Mouse (Mus musculus) CH12.LX (cell line): ENCODE results near the gene Cytip. TPM values are rescaled to one million over a fixed set of nuclear protein-coding genes. Genes with fewer than 3 reads are reported as not detected.
A peak's percentile ranks its signal among the peaks of the same experiment; 100 is the strongest.

Experiments
- DNase-seq: peaks from one replicate; pipeline ENCODE4 v3.0.0-alpha.2; 2013; ENCODE audit errors: extremely low read depth
- H3K27ac ChIP-seq: 2 replicates; pipeline ENCODE4 v1.5.1; 2012; ENCODE audit warnings: low read depth, mild to moderate bottlenecking, control low read depth, moderate library complexity; ENCODE audit not compliant: insufficient read depth
- H3K27me3 ChIP-seq: replicated peaks from 2 replicates; pipeline ENCODE3; 2012; ENCODE audit warnings: inconsistent platforms
- H3K36me3 ChIP-seq, 2 experiments: replicated peaks in 1 of 2; 2 replicates each; pipeline versions ENCODE3 to v1.6.1; 2012; ENCODE audit warnings: inconsistent platforms in 1 of 2, low read length in 1 of 2, mild to moderate bottlenecking in 1 of 2, mixed read lengths in 1 of 2, moderate library complexity in 1 of 2; ENCODE audit not compliant: control insufficient read depth in 1 of 2, insufficient read depth in 1 of 2
- H3K4me1 ChIP-seq, 2 experiments: 2 replicates each; pipeline ENCODE4 v1.6.1; 2012; ENCODE audit warnings: inconsistent platforms in 1 of 2, moderate library complexity in 1 of 2; ENCODE audit not compliant: insufficient read depth in 2 of 2, control insufficient read depth in 1 of 2
- H3K4me2 ChIP-seq: 2 replicates; pipeline ENCODE4 v1.6.1; 2012; ENCODE audit warnings: low read depth, mild to moderate bottlenecking, control low read depth; ENCODE audit not compliant: poor library complexity, insufficient read depth, severe bottlenecking
- H3K4me3 ChIP-seq, 3 experiments: fragments of 150-350 bp in 1 of 3; sonication (generic) in 1 of 3; replicated peaks in 1 of 3; 2 replicates each; pipeline versions ENCODE3 to v1.5.1; 2011 to 2012; ENCODE audit warnings: low read depth in 2 of 3, low read length in 2 of 3, mild to moderate bottlenecking in 2 of 3, moderate library complexity in 2 of 3, control low read depth in 1 of 3, improper control_type of control experiment in 1 of 3, inconsistent platforms in 1 of 3, mixed read lengths in 1 of 3; ENCODE audit not compliant: poor library complexity in 1 of 3
- H3K79me2 ChIP-seq: replicated peaks from 2 replicates; pipeline ENCODE4 v1.6.1; 2012; ENCODE audit warnings: mild to moderate bottlenecking, moderate library complexity; ENCODE audit not compliant: control insufficient read depth, poor library complexity, insufficient read depth, severe bottlenecking; ENCODE audit errors: extremely low read depth
- H3K9ac ChIP-seq: 2 replicates; pipeline ENCODE4 v1.6.1; 2012; ENCODE audit warnings: low read depth, mild to moderate bottlenecking, control low read depth, moderate library complexity; ENCODE audit not compliant: insufficient read depth
- H3K9me3 ChIP-seq: replicated peaks from 2 replicates; pipeline ENCODE3; 2012; ENCODE audit warnings: low read length, inconsistent platforms, mixed read lengths
- BHLHE40 ChIP-seq: IDR thresholded peaks from 2 replicates; pipeline ENCODE4 v1.6.1; 2011; ENCODE audit warnings: mild to moderate bottlenecking, low read depth, low read length, improper control_type of control experiment
- CHD1 ChIP-seq: IDR thresholded peaks from 2 replicates; pipeline ENCODE4 v1.6.1; 2012; ENCODE audit warnings: low read depth, low read length, improper control_type of control experiment, inconsistent platforms
- CHD2 ChIP-seq: IDR thresholded peaks from 2 replicates; pipeline ENCODE4 v1.6.1; 2011; ENCODE audit warnings: low read length, improper control_type of control experiment
- CTCF ChIP-seq, 2 experiments: IDR thresholded peaks in 1 of 2; conservative IDR thresholded peaks in 1 of 2; 2 replicates each; pipeline ENCODE4 v1.5.1; 2011 to 2012; ENCODE audit warnings: low read depth in 2 of 2, low read length in 2 of 2, improper control_type of control experiment in 1 of 2, inconsistent platforms in 1 of 2, mild to moderate bottlenecking in 1 of 2, moderate library complexity in 1 of 2
- E2F4 ChIP-seq: IDR thresholded peaks from 2 replicates; pipeline ENCODE4 v1.6.1; 2011; ENCODE audit warnings: low read depth, low read length, improper control_type of control experiment; ENCODE audit not compliant: insufficient replicate concordance
- ELF1 ChIP-seq: IDR thresholded peaks from 2 replicates; pipeline ENCODE4 v1.6.1; 2014; ENCODE audit warnings: low read depth, mild to moderate bottlenecking, inconsistent platforms, low read length, improper control_type of control experiment
- EP300 ChIP-seq: IDR thresholded peaks from 2 replicates; pipeline ENCODE4 v1.6.1; 2011; ENCODE audit warnings: low read length, improper control_type of control experiment
- ETS1 ChIP-seq: conservative IDR thresholded peaks from 2 replicates; pipeline ENCODE4 v1.6.1; 2012; ENCODE audit warnings: low read depth, mild to moderate bottlenecking, inconsistent platforms, low read length, improper control_type of control experiment, moderate library complexity
- GABPA ChIP-seq: IDR thresholded peaks from 2 replicates; pipeline ENCODE4 v1.6.1; 2012; ENCODE audit warnings: low read depth, low read length, improper control_type of control experiment, inconsistent platforms; ENCODE audit not compliant: insufficient replicate concordance
- HCFC1 ChIP-seq: IDR thresholded peaks from 2 replicates; pipeline ENCODE4 v1.6.1; 2012; ENCODE audit warnings: low read depth, mild to moderate bottlenecking, inconsistent platforms, low read length, improper control_type of control experiment
- IRF4 ChIP-seq: IDR thresholded peaks from 2 replicates; pipeline ENCODE4 v1.6.1; 2014; ENCODE audit warnings: low read depth, mild to moderate bottlenecking, inconsistent platforms, low read length, improper control_type of control experiment
- JUN ChIP-seq: IDR thresholded peaks from 2 replicates; pipeline ENCODE4 v1.6.1; 2011; ENCODE audit warnings: low read depth, mild to moderate bottlenecking, low read length, improper control_type of control experiment, moderate library complexity; ENCODE audit not compliant: insufficient read depth
- JUND ChIP-seq: conservative IDR thresholded peaks from 2 replicates; pipeline ENCODE4 v1.6.1; 2011; ENCODE audit warnings: low read depth, low read length, improper control_type of control experiment
- KAT2A ChIP-seq: IDR thresholded peaks from 2 replicates; pipeline ENCODE4 v1.6.1; 2012; ENCODE audit warnings: low read length, improper control_type of control experiment, inconsistent platforms; ENCODE audit not compliant: insufficient replicate concordance
- MAFK ChIP-seq: IDR thresholded peaks from 2 replicates; pipeline ENCODE4 v1.6.1; 2011; ENCODE audit warnings: low read length, improper control_type of control experiment; ENCODE audit not compliant: insufficient replicate concordance
- MAX ChIP-seq: IDR thresholded peaks from 2 replicates; pipeline ENCODE4 v1.6.1; 2011; ENCODE audit warnings: low read length, improper control_type of control experiment
- MEF2A ChIP-seq: IDR thresholded peaks from 2 replicates; pipeline ENCODE4 v1.6.1; 2014; ENCODE audit warnings: low read depth, mild to moderate bottlenecking, inconsistent platforms, low read length, improper control_type of control experiment, borderline replicate concordance
- MXI1 ChIP-seq: IDR thresholded peaks from 2 replicates; pipeline ENCODE4 v1.6.1; 2011; ENCODE audit warnings: mild to moderate bottlenecking, low read depth, low read length, improper control_type of control experiment
- NELFE ChIP-seq: IDR thresholded peaks from 2 replicates; pipeline ENCODE4 v1.6.1; 2011; ENCODE audit warnings: low read depth, low read length, improper control_type of control experiment
- NRF1 ChIP-seq: IDR thresholded peaks from 2 replicates; pipeline ENCODE4 v1.6.1; 2014; ENCODE audit warnings: low read depth, mild to moderate bottlenecking, inconsistent platforms, low read length, improper control_type of control experiment, moderate library complexity
- PAX5 ChIP-seq: IDR thresholded peaks from 2 replicates; pipeline ENCODE4 v1.6.1; 2012; ENCODE audit warnings: low read length, inconsistent platforms, mixed read lengths
- POLR2A ChIP-seq: IDR thresholded peaks from 2 replicates; pipeline ENCODE4 v1.6.1; 2011; ENCODE audit warnings: low read depth, mild to moderate bottlenecking, improper control_type of control experiment, low read length
- POLR2AphosphoS2 ChIP-seq: IDR thresholded peaks from 2 replicates; pipeline ENCODE4 v1.6.1; 2011; ENCODE audit warnings: low read depth, low read length, improper control_type of control experiment
- RAD21 ChIP-seq: IDR thresholded peaks from 2 replicates; pipeline ENCODE4 v1.6.1; 2011; ENCODE audit warnings: low read depth, mild to moderate bottlenecking, low read length, improper control_type of control experiment, moderate library complexity
- RCOR1 ChIP-seq: conservative IDR thresholded peaks from 2 replicates; pipeline ENCODE4 v1.6.1; 2012; ENCODE audit warnings: low read depth, mild to moderate bottlenecking, inconsistent platforms, low read length, improper control_type of control experiment
- SIN3A ChIP-seq: IDR thresholded peaks from 2 replicates; pipeline ENCODE4 v1.6.1; 2012; ENCODE audit warnings: low read length, improper control_type of control experiment, inconsistent platforms
- SMC3 ChIP-seq: IDR thresholded peaks from 2 replicates; pipeline ENCODE4 v1.6.1; 2011; ENCODE audit warnings: low read depth, low read length, improper control_type of control experiment
- TBP ChIP-seq: conservative IDR thresholded peaks from 2 replicates; pipeline ENCODE4 v1.6.1; 2011; ENCODE audit warnings: low read depth, low read length, improper control_type of control experiment
- TCF12 ChIP-seq: IDR thresholded peaks from 2 replicates; pipeline ENCODE4 v1.6.1; 2014; ENCODE audit warnings: low read depth, mild to moderate bottlenecking, inconsistent platforms, low read length, improper control_type of control experiment
- UBTF ChIP-seq: IDR thresholded peaks from 2 replicates; pipeline ENCODE4 v1.6.1; 2012; ENCODE audit warnings: low read depth, mild to moderate bottlenecking, inconsistent platforms, low read length, improper control_type of control experiment, moderate library complexity
- USF1 ChIP-seq: IDR thresholded peaks from 2 replicates; pipeline ENCODE4 v1.6.1; 2014; ENCODE audit warnings: low read depth, mild to moderate bottlenecking, inconsistent platforms, low read length, improper control_type of control experiment
- USF2 ChIP-seq: conservative IDR thresholded peaks from 2 replicates; pipeline ENCODE4 v1.6.1; 2011; ENCODE audit warnings: low read depth, low read length, improper control_type of control experiment
- ZC3H11A ChIP-seq: IDR thresholded peaks from 2 replicates; pipeline ENCODE4 v1.6.1; 2012; ENCODE audit warnings: low read depth, mild to moderate bottlenecking, inconsistent platforms, low read length, improper control_type of control experiment
- ZKSCAN1 ChIP-seq: IDR thresholded peaks from 2 replicates; pipeline ENCODE4 v1.6.1; 2012; ENCODE audit warnings: low read depth, inconsistent platforms, low read length, improper control_type of control experiment, borderline replicate concordance
- ZMIZ1 ChIP-seq: IDR thresholded peaks from 2 replicates; pipeline ENCODE4 v1.6.1; 2012; ENCODE audit warnings: low read depth, mild to moderate bottlenecking, inconsistent platforms, low read length, improper control_type of control experiment
- ZNF384 ChIP-seq: IDR thresholded peaks from 2 replicates; pipeline ENCODE4 v1.6.1; 2012; ENCODE audit warnings: low read depth, low read length, improper control_type of control experiment, inconsistent platforms
- dilution Hi-C: fragments of 300-500 bp; cut with MboI; formaldehyde crosslinking; loops from 2 replicates; pipeline ENCODE4 v1.14.3; 2020; ENCODE audit warnings: low sequenced_read_pairs; ENCODE audit not compliant: extremely low pct_unique_long_range_greater_than_20kb, extremely low pct_ligation_motif_present
- in situ Hi-C: fragments of 300-500 bp; cut with MboI; formaldehyde crosslinking; loops from 3 replicates; pipeline ENCODE4 v1.14.3; 2019; ENCODE audit warnings: low sequenced_read_pairs, low pct_ligation_motif_present, low pct_unique_long_range_greater_than_20kb, mixed read lengths
- polyA plus RNA-seq: library from polyadenylated mRNA; unstranded; fragments of >175 nt; gene quantifications from 2 replicates; pipeline ENCODE4 v1.2.1, GENCODE M21; 2012; ENCODE audit warnings: low read depth; ENCODE audit not compliant: insufficient read length
- total RNA-seq, 2 experiments: library from RNA; depleted of rRNA; stranded (reverse); fragments of 300-350 nt in 1 of 2; fragments of >200 nt in 1 of 2; gene quantifications; 2 replicates each; pipeline ENCODE4 v1.2.3; 2012 to 2014

Gene Cytip
- total and polyA plus RNA-seq, 3 experiments: 43.1 to 61.3 (median 55.9) TPM

- TF ChIP-seq ZMIZ1 (no peak), JUN (no peak), USF2 (no peak), NELFE (no peak), POLR2A (no peak), CTCF (conservative IDR thresholded peaks at IDR 0.05 in 1 of 2, IDR thresholded peaks at IDR 0.05 in 1 of 2; ENCODE audit: low read depth in 2 of 2, low read length in 2 of 2) (no peak), TBP (no peak), POLR2AphosphoS2 (no peak), ZC3H11A (no peak), EP300 (peak; percentile 70), SIN3A (peak; percentile 67; the same call in 1 of the 2 replicates), SMC3 (no peak), MAFK (no peak), TCF12 (no peak)
These were observed 11.1 kb downstream of the Cytip start (continued) for GRCm38 (mm10) chr2:58184197-58184596.

GRCm38 (mm10) chr2:58183658-58184057, 11.7 kb downstream of the Cytip start:
- H3K79me2 ChIP-seq: no peaks in the 10 kb centered on the region
- no peak overlapping the region for H3K9ac ChIP-seq
- in situ Hi-C loops (loop anchor here (5.0 to 25.0 kb wide), 3 partner anchors 104 to 279 kb away; partner anchors contain the start of gene Gm17409), dilution Hi-C loops (no loop called here)
- peak overlapping the region; percentile 75; the same call in 1 of the 2 replicates for H3K4me2 ChIP-seq
- H3K4me3 ChIP-seq: no peak overlapping the region
- peak overlapping the region; percentile 36; the same call in 1 of the 2 replicates for H3K27ac ChIP-seq
- no peaks in the 10 kb centered on the region for H3K27me3 ChIP-seq
- no peaks in the 10 kb centered on the region for H3K36me3 ChIP-seq
- DNase-seq: peak; percentile 76
- H3K9me3 ChIP-seq: no peaks in the 10 kb centered on the region
- peaks cover 16 to 58% of the 10 kb centered on the region in 2 experiments for H3K4me1 ChIP-seq
- TF ChIP-seq PAX5 (no peak), KAT2A (no peak), CTCF (conservative IDR thresholded peaks at IDR 0.05 in 1 of 2, IDR thresholded peaks at IDR 0.05 in 1 of 2; ENCODE audit: low read depth in 2 of 2, low read length in 2 of 2) (no peak), BHLHE40 (peak; percentile 67), CHD1 (no peak), POLR2A (no peak), ZMIZ1 (no peak), JUN (0 out of 2 replicates have a peak, but pooled peaks have one; percentile 16), MXI1 (no peak), MAX (no peak), IRF4 (peak; percentile 69), ZKSCAN1 (no peak), USF2 (no peak), JUND (no peak), ZC3H11A (no peak), CHD2 (peak; percentile 56), SMC3 (no peak), ZNF384 (peak; percentile 80), EP300 (peak; percentile 87), POLR2AphosphoS2 (no peak), SIN3A (peak; percentile 20; the same call in 1 of the 2 replicates), ETS1 (peak; percentile 53), HCFC1 (no peak), RAD21 (no peak), GABPA (no peak), MAFK (peak; percentile 54; the same call in 1 of the 2 replicates), NELFE (no peak), USF1 (no peak), ELF1 (no peak), NRF1 (no peak), MEF2A (peak; percentile 79), E2F4 (0 out of 2 replicates have a peak, but pooled peaks have one; percentile 48), UBTF (no peak), RCOR1 (no peak)
